Mouse (Mus musculus) midbrain, embryonic 12.5 days (tissue): ENCODE results near the gene Nadsyn1. TPM values are rescaled to one million over a fixed set of nuclear protein-coding genes. Genes with fewer than 3 reads are reported as not detected.
A peak's percentile ranks its signal among the peaks of the same experiment; 100 is the strongest.

ENCODE experiments used
- ATAC-seq: fragments of 200-750 bp; cut with Nextera tagmentation; 2 replicates; pipeline ENCODE4 v1.8.0; 2017; ENCODE audit warnings: low read depth, moderate TSS enrichment, moderate library complexity; ENCODE audit not compliant: low FRiP score
- H3K27ac ChIP-seq: fragments of 300-500 bp; sonication (generic); replicated peaks from 2 replicates; pipeline ENCODE4 v1.5.1; 2016; ENCODE audit warnings: mild to moderate bottlenecking
- H3K27me3 ChIP-seq: fragments of 300-500 bp; sonication (generic); 2 replicates; pipeline ENCODE4 v1.6.1; 2016; ENCODE audit warnings: mild to moderate bottlenecking
- H3K36me3 ChIP-seq: fragments of 300-500 bp; sonication (generic); 2 replicates; pipeline ENCODE4 v1.6.1; 2016
- H3K4me1 ChIP-seq: fragments of 300-500 bp; sonication (generic); 2 replicates; pipeline ENCODE4 v1.6.1; 2016
- H3K4me2 ChIP-seq: fragments of 300-500 bp; sonication (generic); replicated peaks from 2 replicates; pipeline ENCODE4 v1.6.1; 2016; ENCODE audit warnings: mild to moderate bottlenecking, moderate library complexity
- H3K4me3 ChIP-seq: fragments of 300-500 bp; sonication (generic); 2 replicates; pipeline ENCODE4 v1.5.1; 2016; ENCODE audit warnings: mild to moderate bottlenecking
- H3K9ac ChIP-seq: fragments of 300-500 bp; sonication (generic); replicated peaks from 2 replicates; pipeline ENCODE4 v1.6.1; 2016; ENCODE audit warnings: mild to moderate bottlenecking, moderate library complexity
- H3K9me3 ChIP-seq: fragments of 300-500 bp; sonication (generic); 2 replicates; pipeline ENCODE4 v1.6.1; 2016; ENCODE audit warnings: mild to moderate bottlenecking
- WGBS: fragments of 180-500 bp; shearing (Covaris S2); methylation state at CpG from one replicate; pipeline ENCODE4 v1.1.7; 2016; 5-methylcytosine and 5-hydroxymethylcytosine counted together
- polyA plus RNA-seq: library from polyadenylated mRNA; unstranded; fragments of >200 nt; fragmentation: Nextera tagmentation; extraction: Ambion mirVana; gene quantifications from 2 replicates; pipeline ENCODE4 v1.2.1, GENCODE M21; 2016

The Nadsyn1 gene
- polyA plus RNA-seq, 1 experiment from 2014 or later: 10.2 TPM

- 87% methylated on average over 4 of the region's 4 CpGs for WGBS
- Histone ChIP-seq H3K36me3 (peaks cover 76% of the 10 kb centered on the region), H3K27me3 (no peaks in the 10 kb centered on the region), H3K4me3 (no peak overlapping the region), H3K4me1 (no peaks in the 10 kb centered on the region), H3K9me3 (no peaks in the 10 kb centered on the region), H3K9ac (no peak overlapping the region), H3K4me2 (no peak overlapping the region), H3K27ac (no peak overlapping the region)
- ATAC-seq: no peak
Observed at GRCm38 (mm10) chr7:143798783-143799182, 23.9 kb downstream of the Nadsyn1 start.

GRCm38 (mm10) chr7:143793121-143793520, 29.5 kb downstream of the Nadsyn1 start:
- Histone ChIP-seq H3K9me3 (no peaks in the 10 kb centered on the region), H3K27me3 (no peaks in the 10 kb centered on the region), H3K36me3 (peaks cover 31% of the 10 kb centered on the region), H3K4me1 (no peaks in the 10 kb centered on the region), H3K27ac (no peak overlapping the region), H3K4me2 (no peak overlapping the region), H3K4me3 (no peak overlapping the region), H3K9ac (no peak overlapping the region)
- WGBS: 66% methylated on average over 4 of the region's 4 CpGs
- no peak for ATAC-seq

DNA sequence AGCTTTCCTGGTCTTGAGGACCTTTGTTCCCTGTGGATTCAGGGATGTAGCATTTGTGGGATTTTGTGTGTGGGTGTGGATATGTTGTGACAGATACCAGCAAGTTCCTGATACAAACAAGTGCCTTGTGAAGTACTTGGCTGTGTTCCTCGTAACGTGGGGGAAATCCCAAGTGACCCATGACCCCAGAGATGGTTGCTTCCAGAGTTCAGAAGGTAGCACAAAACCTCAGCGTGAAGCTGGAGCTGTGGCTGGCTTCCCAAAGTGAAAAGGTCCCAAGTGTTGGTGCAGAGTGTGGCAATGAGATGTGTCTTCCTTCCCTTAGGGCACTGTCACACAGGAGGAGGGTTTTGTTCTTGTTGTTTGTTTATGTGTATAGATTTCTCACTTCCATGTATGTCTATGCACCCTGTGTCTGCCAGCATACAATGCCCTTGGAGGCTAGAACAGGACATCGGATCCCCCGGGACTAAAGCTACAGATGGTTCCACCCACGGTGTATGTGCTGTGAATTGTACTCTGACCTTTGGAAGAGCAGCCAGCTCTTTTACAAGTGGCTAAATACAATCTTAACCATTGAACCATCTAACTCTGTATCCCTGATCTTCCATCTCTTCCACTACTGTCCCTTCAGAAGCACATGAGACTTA, 30.2 kb downstream of the Nadsyn1 start:
- no peak for ATAC-seq
- Histone ChIP-seq H3K4me1 (no peaks in the 10 kb centered on the region), H3K27me3 (no peaks in the 10 kb centered on the region), H3K27ac (no peak overlapping the region), H3K4me2 (no peak overlapping the region), H3K36me3 (peaks cover 25% of the 10 kb centered on the region), H3K9ac (no peak overlapping the region), H3K9me3 (no peaks in the 10 kb centered on the region), H3K4me3 (no peak overlapping the region)
- 86% methylated on average over 6 of the region's 6 CpGs for WGBS

DNA sequence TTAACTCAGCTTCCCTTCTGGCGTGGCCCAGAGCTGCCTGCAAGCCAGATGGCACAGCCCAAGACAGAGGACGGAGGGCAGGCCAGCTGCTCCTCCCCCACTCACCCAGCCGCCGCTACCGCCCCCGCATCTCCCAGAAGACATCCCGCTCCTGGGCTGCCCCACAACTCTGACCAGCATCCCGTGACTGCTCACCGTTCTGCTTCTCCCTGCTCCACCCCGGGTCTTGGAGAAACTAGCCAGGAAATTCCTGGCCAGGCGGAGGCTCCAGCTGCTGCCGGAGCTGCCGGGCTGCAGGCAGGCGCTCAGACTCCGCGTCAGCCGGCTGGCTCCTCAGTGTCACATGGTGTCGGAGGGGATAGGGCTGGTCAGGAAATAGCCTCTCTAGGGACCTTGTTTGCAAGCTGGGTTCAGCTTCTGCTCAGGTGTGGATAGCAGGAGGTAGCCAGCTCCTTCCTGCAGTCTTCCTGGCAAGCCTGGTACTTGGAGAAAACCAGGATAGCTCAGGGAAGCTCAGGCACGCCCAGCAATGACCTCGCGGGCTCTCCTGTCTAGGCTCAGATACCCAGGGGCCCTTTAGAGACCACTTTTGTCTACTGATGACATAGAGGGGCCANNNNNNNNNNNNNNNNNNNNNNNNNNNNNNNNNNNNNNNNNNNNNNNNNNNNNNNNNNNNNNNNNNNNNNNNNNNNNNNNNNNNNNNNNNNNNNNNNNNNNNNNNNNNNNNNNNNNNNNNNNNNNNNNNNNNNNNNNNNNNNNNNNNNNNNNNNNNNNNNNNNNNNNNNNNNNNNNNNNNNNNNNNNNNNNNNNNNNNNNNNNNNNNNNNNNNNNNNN, 38.4 kb downstream of the Nadsyn1 start, which contains the start of gene Mrgpre:
Gene Mrgpre, minus strand, starts transcription at position 505 of the 834 bp plus-strand sequence.
- H3K4me3 ChIP-seq: peak within 1 kb of the TSS; percentile 49
- no peaks in the 10 kb centered on the region for H3K36me3 ChIP-seq
- WGBS: 5% methylated on average over 21 of the region's 21 CpGs
- H3K9me3 ChIP-seq: no peaks in the 10 kb centered on the region
- no peaks in the 10 kb centered on the region; the same call in 1 of the 2 replicates for H3K27me3 ChIP-seq
- ATAC-seq: peak; percentile 91
- peak within 1 kb of the TSS; percentile 76 for H3K27ac ChIP-seq
- peak within 1 kb of the TSS; percentile 63 for H3K9ac ChIP-seq
- peaks cover 17% of the 10 kb centered on the region for H3K4me1 ChIP-seq
- peak within 1 kb of the TSS; percentile 70 for H3K4me2 ChIP-seq

DNA sequence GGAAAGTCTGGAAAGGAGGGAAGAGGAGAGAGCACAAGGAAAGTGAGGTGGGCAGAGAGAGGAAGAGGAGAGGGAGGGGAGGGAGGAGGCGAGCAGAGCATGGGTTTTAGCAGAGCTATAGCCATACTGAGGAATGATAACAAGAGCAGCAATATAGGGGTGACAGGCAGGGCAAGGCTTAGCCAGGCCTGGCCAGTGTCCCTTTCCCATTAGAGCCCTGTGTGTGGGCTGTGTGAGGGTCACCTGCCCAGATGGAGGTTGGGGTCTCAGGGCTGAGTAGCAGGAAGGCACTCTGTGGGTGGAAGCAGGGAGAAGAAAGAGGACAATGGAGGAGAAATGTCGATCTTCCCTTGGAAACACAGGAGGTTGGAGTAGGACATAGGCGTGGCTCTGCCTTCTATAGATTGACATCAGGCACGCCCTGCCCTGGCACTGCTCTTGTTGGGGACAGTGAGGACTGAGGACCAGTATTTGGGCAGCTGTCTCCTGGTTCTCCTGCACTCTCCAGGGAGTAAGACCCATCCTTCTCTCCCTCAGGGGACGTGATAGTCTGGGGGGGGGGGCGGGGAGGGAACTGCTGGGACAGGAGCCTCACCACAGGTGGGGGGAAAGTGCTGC, 39.2 kb downstream of the Nadsyn1 start:
- Histone ChIP-seq H3K36me3 (no peaks in the 10 kb centered on the region), H3K27ac (peak overlapping the region; percentile 76), H3K9me3 (no peaks in the 10 kb centered on the region), H3K4me1 (peaks cover 17% of the 10 kb centered on the region), H3K4me2 (peak overlapping the region; percentile 70), H3K4me3 (peak overlapping the region; percentile 49), H3K27me3 (no peaks in the 10 kb centered on the region; the same call in 1 of the 2 replicates), H3K9ac (peak overlapping the region; percentile 63)
- peak; percentile 58 for ATAC-seq
- 8% methylated on average over 5 of the region's 6 CpGs for WGBS

GRCm38 (mm10) chr7:143777375-143777774, 45.3 kb downstream of the Nadsyn1 start:
- Histone ChIP-seq H3K4me1 (no peaks in the 10 kb centered on the region), H3K9me3 (no peaks in the 10 kb centered on the region), H3K27me3 (no peaks in the 10 kb centered on the region; the same call in 1 of the 2 replicates), H3K9ac (no peak overlapping the region), H3K4me2 (no peak overlapping the region), H3K4me3 (no peak overlapping the region), H3K27ac (no peak overlapping the region), H3K36me3 (no peaks in the 10 kb centered on the region)
- ATAC-seq: no peak
- WGBS: 63% methylated on average over 2 of the region's 2 CpGs

GRCm38 (mm10) chr7:143776137-143776536, 46.5 kb downstream of the Nadsyn1 start:
- WGBS: 30% methylated on average over 3 of the region's 3 CpGs
- H3K27me3 ChIP-seq: no peaks in the 10 kb centered on the region; the same call in 1 of the 2 replicates
- no peak overlapping the region for H3K4me3 ChIP-seq
- H3K27ac ChIP-seq: no peak overlapping the region
- no peak for ATAC-seq
- H3K36me3 ChIP-seq: no peaks in the 10 kb centered on the region
- no peak overlapping the region for H3K9ac ChIP-seq
- H3K9me3 ChIP-seq: no peaks in the 10 kb centered on the region
- H3K4me2 ChIP-seq: no peak overlapping the region
- no peaks in the 10 kb centered on the region for H3K4me1 ChIP-seq

DNA sequence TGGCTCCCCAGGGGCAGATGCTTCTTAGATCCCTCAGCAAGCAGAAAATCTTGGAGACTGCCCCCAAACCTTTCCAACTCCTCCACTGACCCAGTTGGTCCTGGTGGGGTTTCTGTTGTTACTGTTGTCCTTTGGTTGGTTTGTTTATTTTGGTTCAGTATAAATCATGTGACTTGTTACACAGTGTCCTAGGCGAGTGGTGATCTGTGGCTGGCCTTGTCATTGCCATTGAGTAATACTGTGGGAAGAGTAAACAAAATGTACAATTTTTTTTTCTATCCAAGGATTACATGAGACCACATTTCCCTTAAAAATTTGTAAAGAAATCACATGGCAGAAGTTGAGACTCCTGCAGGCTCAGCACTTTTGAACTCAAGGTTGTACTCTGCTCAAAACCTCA, 53.2 kb downstream of the Nadsyn1 start:
- H3K9me3 ChIP-seq: no peaks in the 10 kb centered on the region
- H3K4me1 ChIP-seq: no peaks in the 10 kb centered on the region
- peaks cover 19% of the 10 kb centered on the region for H3K27me3 ChIP-seq
- no peaks in the 10 kb centered on the region for H3K36me3 ChIP-seq
- 67% methylated on average over 1 of the region's 1 CpGs for WGBS
- no peak overlapping the region for H3K9ac ChIP-seq
- no peak overlapping the region for H3K4me3 ChIP-seq
- no peak overlapping the region for H3K4me2 ChIP-seq
- no peak overlapping the region for H3K27ac ChIP-seq
- no peak for ATAC-seq

GRCm38 (mm10) chr7:143768267-143768666, 54.4 kb downstream of the Nadsyn1 start:
- no peak overlapping the region for H3K9ac ChIP-seq
- no peak overlapping the region for H3K4me3 ChIP-seq
- 80% methylated on average over 6 of the region's 6 CpGs for WGBS
- H3K9me3 ChIP-seq: no peaks in the 10 kb centered on the region
- H3K4me1 ChIP-seq: no peaks in the 10 kb centered on the region
- ATAC-seq: no peak
- no peak overlapping the region for H3K27ac ChIP-seq
- H3K36me3 ChIP-seq: no peaks in the 10 kb centered on the region
- peaks cover 24% of the 10 kb centered on the region for H3K27me3 ChIP-seq
- H3K4me2 ChIP-seq: no peak overlapping the region

DNA sequence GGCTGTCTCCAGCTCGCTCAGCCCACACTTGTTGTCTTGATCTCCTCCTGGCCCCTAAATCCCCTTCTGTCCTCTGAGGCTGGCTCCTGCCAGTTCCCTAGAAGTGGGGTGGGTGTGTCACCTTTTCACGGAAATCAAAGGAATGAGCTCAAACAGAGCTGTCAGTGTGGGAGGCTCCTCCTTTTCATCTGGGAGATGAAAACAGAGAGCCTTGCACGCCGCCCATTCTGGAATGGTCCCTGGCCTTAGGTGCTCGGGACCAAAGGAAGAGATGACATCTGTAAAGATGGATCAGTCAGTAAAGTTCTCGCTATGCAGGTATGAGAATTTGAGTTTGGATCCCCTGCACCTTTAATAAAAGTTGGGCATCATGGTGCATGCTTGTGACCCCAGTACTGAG, 55.8 kb downstream of the Nadsyn1 start, which contains the start of gene Mrgprg:
Gene Mrgprg, minus strand, starts transcription at position 101 of the 400 bp plus-strand sequence.
- no peak for ATAC-seq
- 46% methylated on average over 6 of the region's 6 CpGs for WGBS

GRCm38 (mm10) chr7:143764876-143765530, 57.6 kb downstream of the Nadsyn1 start:
- no peak for ATAC-seq
- Histone ChIP-seq H3K4me2 (no peak overlapping the region), H3K27ac (no peak overlapping the region), H3K27me3 (peaks cover 36% of the 10 kb centered on the region), H3K9me3 (no peaks in the 10 kb centered on the region), H3K4me3 (no peak overlapping the region), H3K36me3 (no peaks in the 10 kb centered on the region), H3K9ac (no peak overlapping the region), H3K4me1 (no peaks in the 10 kb centered on the region)
- 76% methylated on average over 19 of the region's 19 CpGs for WGBS

More for the DNA sequence above, 55.8 kb downstream of the Nadsyn1 start, which contains the start of gene Mrgprg:
- H3K4me1 ChIP-seq: no peaks in the 10 kb centered on the region
- H3K27me3 ChIP-seq: peaks cover 36% of the 10 kb centered on the region
- no peak within 1 kb of the TSS for H3K4me2 ChIP-seq
- no peak within 1 kb of the TSS for H3K27ac ChIP-seq
- H3K9ac ChIP-seq: no peak within 1 kb of the TSS
- H3K36me3 ChIP-seq: no peaks in the 10 kb centered on the region
- no peaks in the 10 kb centered on the region for H3K9me3 ChIP-seq
- no peak within 1 kb of the TSS for H3K4me3 ChIP-seq
